Mouse (Mus musculus) bone marrow, adult 2 months (tissue): ENCODE measurements at regions not wholly inside any gene's neighbourhood (a gene's known extent, or its start where the extent isn't known, plus 50 kb on each side); places are given as distances from the start of the nearest gene placed in this dataset.

ENCODE experiments used
- CTCF ChIP-seq: fragments of 200-500 bp; IDR thresholded peaks from 2 replicates; pipeline ENCODE4 v1.5.1; 2011; ENCODE audit warnings: low read length, control low read depth; ENCODE audit not compliant: control insufficient read depth, insufficient read depth
- POLR2A ChIP-seq: fragments of 200-500 bp; IDR thresholded peaks from 2 replicates; pipeline ENCODE4 v1.6.1; 2011; ENCODE audit warnings: low read depth, mild to moderate bottlenecking, control low read depth, low read length, borderline replicate concordance; ENCODE audit not compliant: control insufficient read depth

DNA sequence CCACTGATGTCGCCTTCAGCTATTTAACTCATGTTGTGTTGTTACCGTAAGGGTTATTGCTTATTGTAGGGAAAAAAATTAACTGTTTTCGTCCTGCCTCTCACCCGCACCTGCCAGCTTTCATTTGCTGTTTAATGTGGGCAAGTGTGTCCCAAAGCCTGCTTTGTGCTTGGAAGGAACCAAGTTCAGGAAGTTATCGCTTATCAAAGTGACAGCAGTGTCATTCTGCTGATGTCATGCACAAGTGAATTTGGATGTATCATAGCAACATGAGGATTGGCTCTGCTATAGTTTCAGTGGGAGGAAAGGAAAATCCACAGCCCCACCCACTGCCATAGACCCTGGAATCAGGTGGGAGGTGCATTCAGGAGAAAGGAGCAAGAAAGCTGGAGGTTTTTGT is 276.5 kb downstream of the Rnf144b start:
- TF ChIP-seq POLR2A (no peak), CTCF (no peak)
